Comparison of ENCODE assay signal across 28 mouse cellular contexts in the genomic region with DNA sequence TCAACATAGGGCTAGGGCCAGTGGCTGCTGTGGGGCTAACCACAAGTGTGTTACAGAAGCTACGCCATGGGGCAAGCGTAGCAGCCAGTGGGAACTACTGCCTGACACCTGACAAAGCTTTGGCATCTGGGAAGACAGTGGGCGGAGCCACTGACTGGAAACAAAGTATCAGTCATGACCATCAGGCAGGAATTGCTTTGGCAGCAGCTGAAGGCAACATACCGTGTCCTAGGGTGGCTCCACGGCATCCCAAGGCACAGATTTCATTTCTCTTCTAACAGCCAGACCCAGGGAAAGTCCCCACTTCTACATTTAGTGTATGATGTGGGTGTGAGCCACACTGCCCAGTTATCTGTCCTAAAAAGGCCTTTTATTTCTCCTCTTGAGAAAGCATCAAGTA. TPM values are rescaled to one million over a fixed set of nuclear protein-coding genes. Genes with fewer than 3 reads are reported as not detected.
DNase-seq lines count a peak whose midpoint lies in the region; TF ChIP-seq lines count a peak whose summit lies in the region.
"Had no signal": no experiment of that assay in that cellular context is flagged by ENCODE, and none has a peak within 500 bp of the region (broad histone marks: within the 10 kb centered on the region; RNA-seq: fewer than 3 reads in every experiment).

No protein-coding gene starts in this region.

- in situ Hi-C loops in CH12.LX (cut with MboI; ENCODE audit: low pct_ligation_motif_present, low pct_unique_long_range_greater_than_20kb, low sequenced_read_pairs) = no loop called here

- intact Hi-C loops in heart, postnatal 36 days (cut with DNase I) = no loop called here

- no peak for TF ChIP-seq EP300 in CH12.LX (IDR thresholded peaks at IDR 0.05; ENCODE audit: low read length)

- no peak overlapping the region for H3K27ac ChIP-seq in CH12.LX (ENCODE audit: insufficient read depth, low read depth)
- H3K27ac ChIP-seq: embryonic facial prominence, embryonic 10.5 days; embryonic facial prominence, embryonic 15.5 days; hindbrain, embryonic 15.5 days; left cerebral cortex, adult 2 months; limb, embryonic 13.5 days; lung, embryonic 15.5 days; midbrain, embryonic 13.5 days; neural tube, embryonic 13.5 days had no signal

- TF ChIP-seq CTCF in CH12.LX (conservative IDR thresholded peaks at IDR 0.05 in 1 of 2, IDR thresholded peaks at IDR 0.05 in 1 of 2; ENCODE audit: low read depth in 2 of 2, low read length in 2 of 2) = no peak

- H3K27me3 ChIP-seq in CH12.LX (replicated peaks) = no peaks in the 10 kb centered on the region
- H3K27me3 ChIP-seq: embryonic facial prominence, embryonic 15.5 days; hindbrain, embryonic 15.5 days; limb, embryonic 13.5 days; lung, embryonic 15.5 days; midbrain, embryonic 13.5 days; neural tube, embryonic 13.5 days had no signal

- H3K9me3 ChIP-seq in CH12.LX (replicated peaks; ENCODE audit: low read length) = no peaks in the 10 kb centered on the region
- H3K9me3 ChIP-seq: embryonic facial prominence, embryonic 10.5 days; embryonic facial prominence, embryonic 15.5 days; G1E; hindbrain, embryonic 15.5 days; limb, embryonic 13.5 days; lung, embryonic 15.5 days; megakaryocyte, embryonic 14.5 days; midbrain, embryonic 13.5 days; neural tube, embryonic 13.5 days had no signal

- dilution Hi-C loops in CH12.LX (cut with MboI; ENCODE audit: extremely low pct_ligation_motif_present, extremely low pct_unique_long_range_greater_than_20kb, low sequenced_read_pairs) = no loop called here

- TF ChIP-seq RAD21 in CH12.LX (IDR thresholded peaks at IDR 0.05; ENCODE audit: low read depth, low read length) = no peak

- H3K4me1 ChIP-seq in CH12.LX (ENCODE audit: control insufficient read depth in 1 of 2, insufficient read depth in 2 of 2) = peaks cover 30 to 51% of the 10 kb centered on the region in 2 experiments
- H3K4me1 ChIP-seq: lung, embryonic 15.5 days had no signal

- no peak overlapping the region for H3K4me3 ChIP-seq in CH12.LX (replicated peaks in 1 of 3; ENCODE audit: low read depth in 2 of 3, low read length in 2 of 3, poor library complexity in 1 of 3)
- H3K4me3 ChIP-seq: embryonic facial prominence, embryonic 10.5 days; embryonic facial prominence, embryonic 15.5 days; hindbrain, embryonic 15.5 days; left cerebral cortex, adult 2 months; limb, embryonic 13.5 days; lung, embryonic 15.5 days; megakaryocyte, embryonic 14.5 days; midbrain, embryonic 13.5 days; neural tube, embryonic 13.5 days had no signal

- H3K79me2 ChIP-seq in CH12.LX (replicated peaks; ENCODE audit: control insufficient read depth, extremely low read depth, insufficient read depth, poor library complexity, severe bottlenecking) = no peaks in the 10 kb centered on the region

- no peak overlapping the region for H3K9ac ChIP-seq in CH12.LX (ENCODE audit: insufficient read depth, low read depth)
- H3K9ac ChIP-seq: embryonic facial prominence, embryonic 15.5 days; hindbrain, embryonic 15.5 days; limb, embryonic 13.5 days; lung, embryonic 15.5 days; midbrain, embryonic 13.5 days; neural tube, embryonic 13.5 days had no signal

- DNase-seq in heart, postnatal 4 days = peak; percentile 33
- no peak for DNase-seq in heart, postnatal 36 days
- DNase-seq in 3T3-L1 (ENCODE audit: low read depth, low spot score) (peak; percentile 44), CH12.LX (ENCODE audit: extremely low read depth) (peak; percentile 31)
- DNase-seq in skeletal muscle tissue, adult 2 months (ENCODE audit: low read depth, low spot score) = peak; percentile 25
- no peak for DNase-seq in adrenal gland, adult (ENCODE audit: inconsistent age in 2 of 2, low spot score in 1 of 2)
- no peak for DNase-seq in urinary bladder, postnatal 36 days (ENCODE audit: low spot score in 2 of 2)
- DNase-seq: adrenal gland, adult 8-10 months; cerebellum, adult 8-10 months; cerebellum, postnatal 25 days; kidney, adult 11 months; kidney, postnatal 14 days; lung, postnatal 4 days; right cerebral cortex, postnatal 4 days; thymus, postnatal 14 days had no signal

- no peak for TF ChIP-seq POLR2A in CH12.LX (IDR thresholded peaks at IDR 0.05; ENCODE audit: low read depth, low read length)

- H3K4me2 ChIP-seq in CH12.LX (ENCODE audit: insufficient read depth, low read depth, poor library complexity, severe bottlenecking) = peak overlapping the region; percentile 8; the same call in 1 of the 2 replicates
- H3K4me2 ChIP-seq: embryonic facial prominence, embryonic 15.5 days; hindbrain, embryonic 15.5 days; limb, embryonic 13.5 days; liver, embryonic 11.5 days; lung, embryonic 15.5 days; midbrain, embryonic 13.5 days; neural tube, embryonic 13.5 days had no signal

- H3K36me3 ChIP-seq in CH12.LX (replicated peaks in 1 of 2; ENCODE audit: control insufficient read depth in 1 of 2, insufficient read depth in 1 of 2, low read length in 1 of 2) = no peaks in the 10 kb centered on the region
- H3K36me3 ChIP-seq: embryonic facial prominence, embryonic 10.5 days; embryonic facial prominence, embryonic 15.5 days; G1E; hindbrain, embryonic 15.5 days; limb, embryonic 13.5 days; lung, embryonic 15.5 days; midbrain, embryonic 13.5 days; neural tube, embryonic 13.5 days had no signal

TF ChIP-seq in CH12.LX, 34 proteins besides CTCF, POLR2A, EP300 and RAD21:
- TF ChIP-seq GABPA (IDR thresholded peaks at IDR 0.05; ENCODE audit: insufficient replicate concordance, low read depth, low read length) (no peak), MEF2A (IDR thresholded peaks at IDR 0.05; ENCODE audit: borderline replicate concordance, low read depth, low read length) (peak; percentile 38; the same call in 1 of the 2 replicates), ETS1 (conservative IDR thresholded peaks at IDR 0.05; ENCODE audit: low read depth, low read length) (peak; percentile 30; the same call in 1 of the 2 replicates), TBP (conservative IDR thresholded peaks at IDR 0.05; ENCODE audit: low read depth, low read length) (no peak)

RNA-seq across cellular contexts. Expression of a gene that starts 17.6 kb away (rescaled TPM):
- total RNA-seq in heart, postnatal 4 days (2021) = 1 to 10 TPM; 6.3 to 6.8 TPM
- 1 to 10 TPM; 2.3 to 5.3 TPM for total RNA-seq in heart, postnatal 36 days (2021)
- total RNA-seq in CH12.LX (2012; rRNA removed) (0.92 and 1.5 TPM in 2 replicates), CH12.LX (2014; rRNA removed) (1.2 and 1.4 TPM in 2 replicates)
- polyA plus RNA-seq in CH12.LX (2012; ENCODE audit: insufficient read length, low read depth) = 2.0 and 2.8 TPM in 2 replicates
- total RNA-seq: G1E; hematopoietic stem cell, adult 5-6 weeks had no signal
- polyA plus RNA-seq: activated CD4-positive, CD25-positive, alpha-beta regulatory T cell, adult 4 months had no signal

RNA-seq across cellular contexts. Expression of a gene that starts 47.0 kb away (rescaled TPM):
- total RNA-seq in heart, postnatal 4 days (2021) = 10 to 100 TPM; 22.6 to 23.1 TPM
- 10 to 100 TPM; 14.1 to 16.5 TPM for total RNA-seq in heart, postnatal 36 days (2021)
- total RNA-seq in CH12.LX (2012; rRNA removed) (29.9 and 32.7 TPM in 2 replicates), CH12.LX (2014; rRNA removed) (27.8 and 30.3 TPM in 2 replicates)
- 28.8 and 32.0 TPM in 2 replicates for polyA plus RNA-seq in CH12.LX (2012; ENCODE audit: insufficient read length, low read depth)

Comparison
In these comparisons a context has a peak if more than half of its experiments do, and no peak if none do; other contexts are left out.
1. DNase-seq: peak in heart, postnatal 4 days (single experiment), 3T3-L1 (single experiment), CH12.LX (single experiment) and skeletal muscle tissue, adult 2 months (single experiment); none in heart, postnatal 36 days (0 of 2), adrenal gland, adult (0 of 2) and urinary bladder, postnatal 36 days (0 of 2).